Mouse (Mus musculus): ENCODE data around the gene Rps6kl1. TPM values are rescaled to one million over a fixed set of nuclear protein-coding genes. Genes with fewer than 3 reads are reported as not detected.

The Rps6kl1 gene
- polyA plus RNA-seq (2012; rRNA removed): 1.6 and 1.9 TPM in 2 replicates

DNA sequence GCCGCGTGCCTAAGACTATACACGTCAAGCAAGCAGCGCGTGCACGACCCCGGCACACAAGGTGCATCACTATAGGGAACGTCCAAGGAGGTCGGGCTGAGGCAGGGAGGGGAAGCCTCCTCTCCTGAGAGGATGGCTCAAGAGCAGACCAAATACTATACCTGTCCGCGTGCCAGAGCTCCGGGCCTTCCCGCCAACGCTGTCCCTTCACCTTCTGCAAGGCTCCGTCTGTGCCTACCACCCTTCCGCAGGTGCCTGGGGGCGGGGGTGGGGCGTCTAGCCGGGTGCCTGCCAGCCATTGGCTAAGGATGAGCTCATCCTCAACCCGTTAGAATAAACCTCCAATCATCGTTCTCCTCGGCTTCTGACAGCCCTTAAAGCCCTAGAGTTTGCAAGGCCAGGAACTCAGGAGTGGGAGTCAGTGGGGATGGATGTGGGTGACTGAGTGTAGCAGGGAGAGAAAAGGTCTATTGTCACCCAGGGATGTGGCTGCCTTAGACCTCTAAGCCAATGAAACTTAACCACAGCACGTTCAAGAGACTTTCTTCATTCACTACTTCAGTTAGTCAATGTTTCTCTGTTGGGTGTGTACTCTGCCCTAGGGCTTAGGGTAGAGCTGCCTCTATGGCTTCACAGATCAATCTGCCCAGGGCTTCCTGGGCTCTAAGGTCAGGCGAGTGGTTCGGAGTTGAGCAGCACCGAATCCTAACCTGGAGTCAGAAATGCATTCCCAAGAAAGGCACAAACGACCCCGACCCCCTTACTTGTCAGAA lies at the start of gene Rps6kl1:
Gene Rps6kl1, minus strand, starts transcription at position 263 of the 773 bp plus-strand sequence.
- DNase-seq (ENCODE audit: low read depth): no peak

GRCm38 (mm10) chr12:85199954-85200353 lies 48.9 kb upstream of the Rps6kl1 start:
- DNase-seq (ENCODE audit: low read depth): no peak

GRCm38 (mm10) chr12:85197936-85198335 lies 46.9 kb upstream of the Rps6kl1 start:
- no peak for DNase-seq (ENCODE audit: low read depth)

- no peak for DNase-seq (ENCODE audit: low read depth)
These were observed 46.3 kb upstream of the Rps6kl1 start for GRCm38 (mm10) chr12:85197371-85197770.

- no peak for DNase-seq (ENCODE audit: low read depth)
These were observed 45.1 kb upstream of the Rps6kl1 start for GRCm38 (mm10) chr12:85196191-85196590.

DNA sequence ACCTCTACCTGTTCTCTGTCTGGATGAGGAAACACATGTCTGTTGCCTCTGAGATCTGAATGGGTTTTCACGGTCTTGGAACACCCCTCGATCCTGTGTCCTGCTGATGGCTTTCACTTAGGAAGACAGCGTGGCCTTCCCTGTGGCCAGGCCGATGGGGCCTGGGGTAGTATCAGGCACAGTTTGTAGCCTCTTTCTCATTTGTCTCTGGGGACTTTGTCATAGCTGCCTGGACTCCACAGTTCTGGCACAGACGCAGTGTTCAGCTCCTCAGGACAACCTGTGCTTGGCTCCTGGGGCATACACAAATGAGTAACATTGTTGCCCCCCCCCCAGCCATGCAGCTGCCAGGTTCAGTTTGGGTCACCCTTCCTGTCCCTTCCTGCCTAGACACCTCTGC lies 44.0 kb upstream of the Rps6kl1 start:
- no peak for DNase-seq (ENCODE audit: low read depth)

- DNase-seq (ENCODE audit: low read depth): no peak
These were observed 43.6 kb upstream of the Rps6kl1 start for GRCm38 (mm10) chr12:85194623-85195018.

DNA sequence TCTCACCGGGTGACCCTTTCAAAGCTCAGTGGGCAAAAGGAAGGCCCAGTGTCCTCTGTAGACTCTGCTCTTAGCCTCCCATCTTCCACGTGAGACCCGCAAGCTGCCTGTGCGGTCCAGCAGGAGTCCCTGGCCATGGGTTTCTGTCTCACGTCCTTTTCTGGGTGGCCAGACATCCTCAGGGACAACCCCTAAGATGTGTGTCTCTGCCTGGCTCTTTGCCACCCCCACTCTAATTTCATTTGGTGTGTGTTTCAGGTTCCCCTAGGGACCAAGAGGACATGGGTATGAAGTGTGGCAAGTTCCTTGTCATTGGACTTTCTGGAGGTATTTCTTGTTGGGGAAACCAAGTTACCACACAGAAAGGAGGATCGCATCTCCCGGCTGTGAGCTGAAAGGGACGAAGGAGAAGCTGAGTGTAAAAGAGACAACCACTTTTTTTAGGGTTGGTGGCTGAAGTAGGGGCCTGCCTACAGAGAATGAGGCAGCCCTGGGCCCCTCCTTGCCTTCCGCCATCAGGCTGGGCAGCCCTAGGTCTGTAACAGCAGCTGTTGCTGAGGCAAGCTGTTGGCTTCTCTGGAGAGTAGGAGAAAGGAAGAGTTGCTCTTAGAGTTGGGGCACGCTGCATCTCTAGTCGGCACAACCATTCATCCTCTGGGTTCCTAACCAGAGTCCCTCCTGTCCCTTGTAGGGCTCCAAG lies 43.0 kb upstream of the Rps6kl1 start:
- DNase-seq (ENCODE audit: low read depth): no peak

GRCm38 (mm10) chr12:85193146-85193545 lies 42.1 kb upstream of the Rps6kl1 start:
- no peak for DNase-seq (ENCODE audit: low read depth)

DNA sequence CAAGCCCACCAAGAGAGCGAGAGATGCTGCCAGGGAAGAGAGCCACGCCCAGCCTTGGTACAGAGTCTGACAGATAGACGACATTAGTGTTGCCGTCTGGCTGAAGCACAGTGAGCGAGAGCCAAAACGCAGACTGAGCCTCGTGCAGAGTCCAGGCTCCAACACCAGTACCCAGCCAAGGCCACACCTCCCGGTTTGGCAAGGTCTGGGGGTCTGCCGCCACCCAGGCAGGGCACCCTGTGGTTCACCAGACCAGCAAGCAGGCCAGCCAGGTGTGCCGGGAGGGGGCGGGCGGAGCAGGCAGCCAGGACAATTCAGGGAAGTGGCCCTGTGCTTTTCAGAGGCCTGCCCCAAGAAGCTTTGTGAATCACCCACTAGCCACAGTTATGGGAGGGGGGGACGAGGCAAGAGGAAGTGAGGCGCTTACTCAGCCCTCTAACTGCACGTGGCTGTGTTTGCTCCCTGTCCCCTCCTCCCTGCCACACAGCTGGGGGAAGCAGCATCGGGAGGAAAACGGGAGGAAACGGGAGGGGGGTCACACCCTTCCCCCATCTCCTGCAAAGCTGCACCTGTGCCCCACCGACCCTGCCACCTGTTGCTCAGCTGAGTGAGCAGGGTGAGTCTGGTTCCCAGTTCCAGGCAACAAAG lies 41.5 kb upstream of the Rps6kl1 start:
- no peak for DNase-seq (ENCODE audit: low read depth)

DNA sequence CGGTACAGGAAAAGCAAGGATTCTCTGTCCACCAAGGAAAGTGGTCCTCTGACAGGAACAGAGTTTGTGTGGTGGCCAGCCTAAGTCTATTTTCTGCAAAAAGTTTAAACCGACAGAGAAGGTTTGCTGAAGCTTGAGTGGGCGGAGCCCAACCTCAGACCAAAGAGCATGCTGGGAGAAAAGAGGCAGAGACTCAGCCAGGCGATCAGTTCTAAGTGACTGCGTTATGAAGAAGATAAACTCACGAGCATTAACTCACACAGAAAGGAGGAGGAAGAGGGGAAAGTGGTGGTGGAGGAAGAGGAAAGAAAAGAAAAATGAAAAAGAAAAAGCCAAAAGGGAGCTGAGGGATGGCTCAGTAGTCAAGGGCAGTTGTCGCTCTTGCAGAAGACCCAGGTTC lies 39.2 kb upstream of the Rps6kl1 start:
- DNase-seq (ENCODE audit: low read depth): no peak

DNA sequence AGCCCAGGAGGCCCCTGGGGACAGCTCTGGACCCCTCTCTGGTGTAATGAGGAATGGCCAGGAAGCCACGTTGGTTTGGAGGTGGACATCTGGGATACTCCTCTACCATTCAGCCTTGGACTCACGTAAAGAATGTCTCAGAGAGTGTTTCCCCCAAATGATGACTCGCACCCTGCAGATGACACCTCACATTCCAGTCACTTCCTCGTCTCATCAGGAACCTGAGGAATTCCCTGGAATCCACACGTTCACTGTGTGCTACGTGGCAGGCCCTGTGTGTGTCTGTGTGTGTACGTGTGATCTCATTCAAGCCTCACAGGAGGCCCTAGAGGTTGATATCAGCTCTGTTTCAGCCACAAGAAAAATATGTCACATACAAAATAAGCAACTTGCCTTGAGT lies 35.3 kb upstream of the Rps6kl1 start:
- DNase-seq (ENCODE audit: low read depth): no peak

DNA sequence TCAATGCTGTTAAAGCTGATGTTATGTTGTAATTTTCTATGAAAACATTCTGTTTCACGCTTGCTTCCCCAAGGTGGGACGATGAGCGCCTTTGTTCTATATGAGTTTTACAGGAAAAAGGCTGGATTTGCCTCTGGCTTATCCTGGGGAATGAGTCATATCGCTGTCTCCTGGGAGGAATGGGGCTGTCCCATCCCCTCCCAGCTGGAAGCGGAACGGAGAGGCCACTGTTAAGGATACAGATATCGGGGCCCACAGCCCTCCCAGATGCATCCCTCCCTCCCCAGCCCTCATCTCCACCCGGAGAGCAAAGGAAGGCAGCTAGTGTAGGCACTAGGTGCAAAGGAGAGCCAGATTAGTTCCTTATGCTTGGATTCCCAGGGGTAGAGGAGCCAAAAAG lies 34.7 kb upstream of the Rps6kl1 start:
- DNase-seq (ENCODE audit: low read depth): no peak

GRCm38 (mm10) chr12:85184118-85184517 lies 33.1 kb upstream of the Rps6kl1 start:
- DNase-seq (ENCODE audit: low read depth): no peak

DNA sequence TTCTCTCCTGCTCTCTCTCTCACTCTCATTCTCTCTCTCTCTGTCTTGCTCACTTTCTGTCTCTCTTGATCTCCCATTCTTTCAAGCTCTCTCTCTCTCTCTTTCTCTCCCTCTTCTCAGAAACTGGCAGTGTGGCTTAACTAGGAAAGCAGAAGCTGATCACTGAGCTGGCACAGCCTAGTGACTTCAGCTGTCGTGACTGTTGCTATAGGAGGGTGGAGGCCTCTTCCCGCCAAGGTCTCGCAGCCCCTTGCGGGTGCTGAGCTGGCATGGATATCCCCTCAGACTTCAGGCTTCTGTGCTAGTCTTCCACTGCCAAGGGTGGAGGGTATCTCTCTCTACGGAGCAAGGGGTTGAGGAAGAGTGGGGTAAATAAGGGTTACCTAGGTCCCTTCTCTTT lies 31.8 kb upstream of the Rps6kl1 start:
- no peak for DNase-seq (ENCODE audit: low read depth)

GRCm38 (mm10) chr12:85182345-85182643 lies 31.2 kb upstream of the Rps6kl1 start:
- no peak for DNase-seq (ENCODE audit: low read depth)

DNA sequence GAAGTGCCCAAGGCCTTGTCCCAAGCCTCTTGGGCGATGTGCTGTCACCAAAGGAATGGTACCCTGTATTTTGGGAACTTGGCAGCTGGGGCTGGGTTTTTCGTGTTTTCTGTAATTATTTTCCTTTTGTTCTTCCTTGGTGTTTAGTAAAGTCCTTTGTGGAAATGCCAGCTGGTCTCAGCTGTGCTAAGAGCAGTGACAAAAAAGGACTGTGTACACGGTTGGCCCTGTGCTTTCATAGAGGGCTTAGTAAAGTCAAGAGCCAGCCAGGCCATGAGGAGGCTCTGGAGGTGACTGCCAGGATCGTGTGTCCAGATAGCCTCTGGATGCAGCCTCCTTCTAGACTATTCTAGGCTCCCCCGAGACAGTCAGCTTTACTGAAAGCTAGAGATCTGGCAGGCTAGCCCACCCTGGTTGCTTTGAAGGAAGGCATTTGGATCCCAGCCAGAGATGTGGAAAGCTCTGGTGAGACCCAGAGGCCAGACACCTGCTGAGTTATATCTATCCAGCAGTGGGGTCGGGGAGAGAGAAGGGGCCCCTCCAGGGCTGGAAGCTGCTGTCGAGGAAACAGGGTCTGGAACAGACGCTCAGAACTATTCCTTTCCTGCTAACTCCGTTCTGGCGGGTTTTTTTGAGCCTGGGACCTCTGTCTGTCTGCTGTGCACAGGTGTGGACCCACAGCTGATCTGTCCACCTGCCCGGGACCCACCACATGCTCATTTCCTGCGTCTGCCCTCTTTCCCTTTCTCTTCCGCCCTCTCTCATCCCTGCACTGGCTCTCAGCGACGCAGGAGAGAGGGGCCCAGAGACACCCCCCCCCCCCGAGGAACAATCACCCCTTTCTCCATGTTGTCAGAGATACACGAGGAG lies 30.6 kb upstream of the Rps6kl1 start:
- DNase-seq (ENCODE audit: low read depth): no peak

DNA sequence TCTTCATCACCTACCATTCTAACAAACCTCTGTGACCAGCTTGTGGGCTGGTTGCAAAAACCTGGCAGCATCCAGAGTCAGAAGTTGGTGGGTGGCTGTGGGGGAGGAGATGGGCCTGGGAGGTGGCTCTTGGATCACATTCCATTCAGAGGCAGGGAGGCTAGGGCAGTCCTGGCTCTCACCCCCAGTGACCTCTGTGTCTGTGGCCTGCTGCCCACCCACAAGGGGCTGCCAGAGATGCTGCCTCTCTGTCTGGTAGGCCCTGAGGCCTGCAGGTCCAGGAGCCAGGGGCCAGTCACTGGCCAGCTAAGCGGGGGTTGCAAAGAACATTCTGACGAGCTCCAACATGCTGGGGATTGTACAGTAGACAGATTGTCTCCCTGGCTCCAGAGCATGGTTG lies 27.2 kb upstream of the Rps6kl1 start:
- DNase-seq (ENCODE audit: low read depth): no peak

DNA sequence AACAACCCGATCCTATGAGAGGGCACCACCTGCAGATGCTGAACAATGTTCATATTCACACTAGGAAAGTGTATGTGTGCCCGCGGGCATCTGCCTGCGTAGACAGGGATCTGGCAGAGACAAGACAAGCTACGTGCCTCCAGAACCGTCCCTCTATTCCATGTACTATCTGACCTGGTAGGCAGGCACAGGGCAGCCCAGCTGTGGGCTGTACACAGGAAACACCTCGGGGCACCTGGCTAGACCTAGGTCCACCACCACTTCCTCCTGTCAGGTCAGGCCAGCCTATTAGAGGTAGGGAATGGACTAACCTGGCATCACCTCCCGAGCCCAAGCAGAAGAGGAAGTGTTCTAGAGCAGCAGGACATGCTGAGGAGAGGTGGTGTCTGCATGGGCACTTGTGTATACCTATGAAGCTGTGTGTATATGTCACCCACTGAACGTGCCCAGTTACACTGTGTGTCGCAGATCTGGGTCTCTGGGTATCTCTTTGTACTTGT lies 26.7 kb upstream of the Rps6kl1 start, which contains the start of gene Pgf:
Gene Pgf, minus strand, starts transcription at position 51 of the 500 bp plus-strand sequence.
- no peak for DNase-seq (ENCODE audit: low read depth)

DNA sequence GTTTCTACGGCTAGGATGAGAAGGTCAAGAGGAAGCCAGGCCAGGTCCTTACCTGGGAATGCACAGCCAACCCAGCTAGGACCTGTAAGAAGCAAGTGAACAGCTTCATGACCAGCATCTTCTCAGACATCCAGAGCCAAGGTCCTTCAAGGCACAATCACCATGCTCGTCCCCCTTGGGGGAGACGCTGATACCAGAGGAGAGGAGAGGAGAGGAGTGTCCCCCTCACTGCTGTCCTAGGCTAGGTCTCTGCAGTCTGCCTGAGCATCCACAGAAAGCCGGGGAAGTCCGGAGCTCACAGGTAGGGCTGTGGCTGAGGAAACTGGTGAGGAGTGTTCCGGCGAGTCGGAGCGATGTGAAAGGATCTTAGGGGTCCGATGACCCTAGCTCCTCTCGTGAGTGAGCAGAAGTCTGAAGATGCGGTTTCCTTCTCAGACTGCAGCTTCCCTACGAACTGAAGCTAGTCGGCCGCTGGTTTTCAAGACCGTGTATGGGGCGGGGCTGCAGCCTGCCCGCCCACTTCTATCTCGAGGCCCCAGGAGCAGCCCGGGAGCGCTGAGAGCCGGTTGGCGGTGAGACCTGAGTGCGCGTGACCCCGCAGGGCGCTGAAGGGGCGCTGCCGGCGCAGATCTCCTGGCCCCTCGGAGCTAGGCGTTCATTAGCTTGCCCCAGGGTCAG lies 25.9 kb upstream of the Rps6kl1 start:
- no peak for DNase-seq (ENCODE audit: low read depth)

All from gonadal fat pad, adult 2 months (tissue).